Mouse (Mus musculus) limb, embryonic 14.5 days (tissue): ENCODE results near the gene Armh2. TPM values are rescaled to one million over a fixed set of nuclear protein-coding genes. Genes with fewer than 3 reads are reported as not detected.

Experiments used
- ATAC-seq: fragments of 200-750 bp; cut with Nextera tagmentation; 2 replicates; pipeline ENCODE4 v1.8.0; 2017; ENCODE audit warnings: low read depth, moderate number of reproducible peaks, moderate TSS enrichment; ENCODE audit not compliant: low FRiP score
- DNase-seq: peaks from one replicate; pipeline ENCODE4 v3.0.0-alpha.2; 2015; ENCODE audit warnings: low spot score
- H3K27ac ChIP-seq: fragments of 300-500 bp; sonication (generic); replicated peaks from 2 replicates; pipeline ENCODE4 v1.5.1; 2014; ENCODE audit warnings: low read depth, mild to moderate bottlenecking, low read length, moderate library complexity, mixed read lengths
- H3K27me3 ChIP-seq: fragments of 300-500 bp; sonication (generic); 2 replicates; pipeline ENCODE4 v1.6.1; 2014; ENCODE audit warnings: low read length, mixed read lengths; ENCODE audit not compliant: control insufficient read depth, insufficient read depth
- H3K36me3 ChIP-seq: fragments of 300-500 bp; sonication (generic); 2 replicates; pipeline ENCODE4 v1.6.1; 2014; ENCODE audit warnings: mild to moderate bottlenecking, low read length, moderate library complexity, mixed read lengths; ENCODE audit not compliant: control insufficient read depth, insufficient read depth
- H3K4me1 ChIP-seq: fragments of 300-500 bp; sonication (generic); 2 replicates; pipeline ENCODE4 v1.6.1; 2014; ENCODE audit warnings: antibody characterized with exemption, low read length, mixed read lengths; ENCODE audit not compliant: control insufficient read depth, insufficient read depth
- H3K4me2 ChIP-seq: fragments of 300-500 bp; sonication (generic); replicated peaks from 2 replicates; pipeline ENCODE4 v1.6.1; 2014; ENCODE audit warnings: low read depth, mild to moderate bottlenecking, low read length, moderate library complexity; ENCODE audit not compliant: severe bottlenecking
- H3K4me3 ChIP-seq: fragments of 300-500 bp; sonication (generic); replicated peaks from 2 replicates; pipeline ENCODE4 v1.5.1; 2014; ENCODE audit warnings: low read length
- H3K9ac ChIP-seq: fragments of 300-500 bp; sonication (generic); 2 replicates; pipeline ENCODE4 v1.6.1; 2014; ENCODE audit warnings: mild to moderate bottlenecking, low read depth, low read length, moderate library complexity; ENCODE audit not compliant: severe bottlenecking
- H3K9me3 ChIP-seq: fragments of 300-500 bp; sonication (generic); 2 replicates; pipeline ENCODE4 v1.6.1; 2016; ENCODE audit warnings: low read length; ENCODE audit not compliant: control insufficient read depth
- POLR2A ChIP-seq: fragments of 200-500 bp; IDR thresholded peaks from 2 replicates; pipeline ENCODE4 v1.8.0; 2012; ENCODE audit warnings: inconsistent platforms, mild to moderate bottlenecking, moderate library complexity, borderline replicate concordance; ENCODE audit not compliant: insufficient read depth, insufficient read length; ENCODE audit errors: extremely low read depth
- WGBS: fragments of 180-500 bp; shearing (Covaris S2); extraction: QIAGEN DNeasy Blood & Tissue Kit; methylation state at CpG from one replicate; pipeline ENCODE4 v1.1.7; 2014; 5-methylcytosine and 5-hydroxymethylcytosine counted together
- polyA plus RNA-seq, 2 experiments: library from polyadenylated mRNA; depleted of rRNA in 1 of 2; stranded (reverse) in 1 of 2; unstranded in 1 of 2; fragments of >200 nt; fragmentation: Nextera tagmentation in 1 of 2; extraction: Ambion mirVana in 1 of 2; gene quantifications; 2 replicates each; pipeline versions ENCODE4 v1.2.1 to v1.2.3; 2012 to 2014

Gene Armh2
- polyA plus RNA-seq (2012; rRNA removed) (not detected in 2 replicates), polyA plus RNA-seq (2014; fragmentation: Nextera tagmentation; extraction: Ambion mirVana) (not detected in 2 replicates)

DNA sequence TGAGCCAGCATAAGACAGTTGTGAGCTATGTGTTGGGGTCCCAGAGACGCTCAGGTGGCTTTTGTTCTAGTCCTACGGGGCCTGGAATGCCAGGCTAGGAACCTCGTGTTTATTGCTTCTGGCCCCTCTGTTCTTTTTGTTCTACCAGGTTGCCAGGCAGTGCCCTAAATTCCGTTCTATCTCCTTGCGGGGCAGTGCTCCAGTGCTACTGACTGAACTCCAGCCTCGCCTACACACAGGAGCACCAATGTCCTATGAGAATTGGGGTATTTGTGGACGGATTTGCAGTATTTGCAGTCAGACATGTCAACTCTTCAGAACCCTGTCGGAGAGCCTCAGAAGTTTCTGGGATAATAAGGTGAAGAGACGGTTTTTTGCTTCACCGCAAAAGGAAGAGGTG is at the start of gene Armh2:
Gene Armh2 (plus strand): TSS at position 205 of the 400 bp plus-strand sequence.
- DNase-seq (no peak), ATAC-seq (no peak)
- H3K4me2 ChIP-seq: no peak within 1 kb of the TSS
- H3K9me3 ChIP-seq: no peaks in the 10 kb centered on the region
- no peak for TF ChIP-seq POLR2A
- no peaks in the 10 kb centered on the region for H3K4me1 ChIP-seq
- 93% methylated on average over 10 of the region's 10 CpGs for WGBS
- no peaks in the 10 kb centered on the region for H3K27me3 ChIP-seq
- no peak within 1 kb of the TSS for H3K27ac ChIP-seq
- H3K9ac ChIP-seq: no peak within 1 kb of the TSS
- no peak within 1 kb of the TSS for H3K4me3 ChIP-seq
- H3K36me3 ChIP-seq: no peaks in the 10 kb centered on the region

DNA sequence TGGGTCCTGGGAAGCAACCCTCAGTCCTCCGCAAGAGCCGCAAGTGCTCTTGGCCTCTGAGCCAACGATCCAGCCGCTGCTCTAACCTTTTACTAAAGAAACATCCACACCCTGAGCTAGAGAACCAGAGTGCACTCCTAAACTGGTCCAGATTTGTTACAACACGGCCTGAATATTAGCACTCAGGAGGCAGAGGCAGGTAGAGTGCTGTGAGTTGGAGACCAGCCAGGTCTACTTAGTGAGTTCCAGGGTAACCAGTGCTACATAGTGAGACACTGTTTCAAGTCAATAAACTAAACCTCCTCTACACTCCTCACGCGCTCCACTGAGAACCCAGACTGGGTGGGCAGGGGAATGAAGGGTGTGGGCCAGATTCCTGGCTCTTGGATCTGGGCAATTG is 47.7 kb upstream of the Armh2 start:
- Histone ChIP-seq H3K36me3 (no peaks in the 10 kb centered on the region), H3K4me1 (no peaks in the 10 kb centered on the region), H3K9me3 (no peaks in the 10 kb centered on the region), H3K4me2 (no peak overlapping the region), H3K9ac (no peak overlapping the region), H3K27me3 (no peaks in the 10 kb centered on the region), H3K4me3 (no peak overlapping the region), H3K27ac (no peak overlapping the region)
- DNase-seq: no peak
- TF ChIP-seq POLR2A: no peak
- no peak for ATAC-seq
- 89% methylated on average over 7 of the region's 7 CpGs for WGBS

DNA sequence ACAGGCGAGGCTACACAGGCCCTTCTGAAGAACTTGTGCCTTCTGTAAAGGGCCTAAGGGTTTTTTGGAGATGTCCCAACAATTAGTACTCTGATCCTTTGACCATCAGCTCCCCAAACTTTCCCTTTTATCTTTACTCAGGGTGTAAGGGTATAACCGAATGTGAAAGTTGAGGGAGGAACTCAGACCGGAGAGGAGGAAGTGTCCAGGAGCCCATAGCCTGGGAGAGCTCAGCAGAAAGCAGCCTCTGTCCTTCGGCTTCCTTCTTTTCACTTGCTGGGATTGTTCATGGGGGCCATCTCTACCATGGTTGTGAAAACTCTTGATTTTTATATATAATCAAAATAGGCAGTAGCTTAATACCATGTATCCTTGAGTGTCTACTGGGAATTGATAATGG is 42.3 kb upstream of the Armh2 start:
- H3K4me3 ChIP-seq: no peak overlapping the region
- no peak overlapping the region for H3K4me2 ChIP-seq
- no peak overlapping the region for H3K9ac ChIP-seq
- no peaks in the 10 kb centered on the region for H3K9me3 ChIP-seq
- H3K36me3 ChIP-seq: no peaks in the 10 kb centered on the region
- no peak overlapping the region for H3K27ac ChIP-seq
- 92% methylated on average over 4 of the region's 4 CpGs for WGBS
- no peaks in the 10 kb centered on the region for H3K27me3 ChIP-seq
- no peaks in the 10 kb centered on the region for H3K4me1 ChIP-seq
- ATAC-seq: no peak
- no peak for TF ChIP-seq POLR2A
- DNase-seq: no peak

DNA sequence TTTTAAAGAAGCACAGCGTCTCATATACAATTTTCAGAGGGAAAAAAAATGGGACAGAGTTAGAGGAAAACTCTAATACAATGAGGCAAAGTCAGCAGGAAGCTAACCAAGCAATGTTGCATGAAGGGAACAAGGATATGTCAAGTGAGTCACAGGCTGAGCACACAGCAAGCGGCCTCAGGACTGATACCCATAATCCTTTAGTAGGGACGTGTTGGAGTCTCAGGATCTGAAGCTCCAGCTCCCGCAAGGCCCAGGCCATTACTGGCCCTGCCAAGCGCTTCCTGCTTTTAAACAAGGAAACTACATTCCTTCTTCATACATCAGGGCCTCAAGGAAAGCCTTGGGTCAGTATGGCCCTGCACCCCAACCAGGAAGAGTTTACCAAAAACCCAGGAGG is 38.9 kb upstream of the Armh2 start:
- TF ChIP-seq POLR2A: no peak
- Histone ChIP-seq H3K9me3 (no peaks in the 10 kb centered on the region), H3K9ac (no peak overlapping the region), H3K4me1 (no peaks in the 10 kb centered on the region), H3K27me3 (no peaks in the 10 kb centered on the region), H3K36me3 (no peaks in the 10 kb centered on the region), H3K4me2 (no peak overlapping the region), H3K27ac (no peak overlapping the region), H3K4me3 (no peak overlapping the region)
- DNase-seq (no peak), ATAC-seq (no peak)
- 72% methylated on average over 5 of the region's 5 CpGs for WGBS

GRCm38 (mm10) chr13:24709656-24710396 is 31.2 kb upstream of the Armh2 start:
- Histone ChIP-seq H3K4me1 (no peaks in the 10 kb centered on the region), H3K27me3 (no peaks in the 10 kb centered on the region), H3K9me3 (no peaks in the 10 kb centered on the region), H3K27ac (no peak overlapping the region), H3K4me3 (no peak overlapping the region), H3K4me2 (no peak overlapping the region), H3K36me3 (no peaks in the 10 kb centered on the region), H3K9ac (no peak overlapping the region)
- DNase-seq (no peak), ATAC-seq (no peak)
- 71% methylated on average over 12 of the region's 12 CpGs for WGBS
- no peak for TF ChIP-seq POLR2A
